In genomic region chr16:21836311-21837072, GRCm38 (mm10) we compare ENCODE assay signal across 9 mouse cellular contexts. TPM values are rescaled to one million over a fixed set of nuclear protein-coding genes. Genes with fewer than 3 reads are reported as not detected.
A peak's percentile ranks its signal among the peaks of the same experiment; 100 is the strongest.
DNase-seq lines count a peak whose midpoint lies in the region; ATAC-seq and TF ChIP-seq lines count a peak whose summit lies in the region.
"Had no signal": no experiment of that assay in that cellular context is flagged by ENCODE, and none has a peak within 500 bp of the region (broad histone marks: within the 10 kb centered on the region; RNA-seq: fewer than 3 reads in every experiment).

No protein-coding gene starts in this region.

- no peak overlapping the region for H3K4me2 ChIP-seq in embryonic facial prominence, embryonic 15.5 days (replicated peaks)
- H3K4me2 ChIP-seq in neural tube, embryonic 14.5 days (ENCODE audit: low read depth, low read length) = no peak overlapping the region
- no peak overlapping the region for H3K4me2 ChIP-seq in kidney, embryonic 16.5 days (replicated peaks; ENCODE audit: low read depth, low read length)

- H3K4me3 ChIP-seq in layer of hippocampus, adult 2 months = no peak overlapping the region
- H3K4me3 ChIP-seq in embryonic facial prominence, embryonic 15.5 days (replicated peaks) = no peak overlapping the region
- no peak overlapping the region for H3K4me3 ChIP-seq in neural tube, embryonic 14.5 days (ENCODE audit: low read depth, low read length)
- no peak overlapping the region for H3K4me3 ChIP-seq in kidney, embryonic 16.5 days (ENCODE audit: low read length)

- WGBS in embryonic facial prominence, embryonic 15.5 days = 32% methylated on average over 7 of the region's 7 CpGs
- WGBS in neural tube, embryonic 14.5 days = 52% methylated on average over 7 of the region's 7 CpGs
- 43% methylated on average over 7 of the region's 7 CpGs for WGBS in kidney, embryonic 16.5 days

- no peaks in the 10 kb centered on the region for H3K4me1 ChIP-seq in embryonic facial prominence, embryonic 15.5 days
- no peaks in the 10 kb centered on the region for H3K4me1 ChIP-seq in neural tube, embryonic 14.5 days (ENCODE audit: control insufficient read depth, insufficient read depth, low read length)
- H3K4me1 ChIP-seq in kidney, embryonic 16.5 days (ENCODE audit: insufficient read depth, low read length) = no peaks in the 10 kb centered on the region

- peak; percentile 29 to 40 for DNase-seq in layer of hippocampus, adult 2 months (ENCODE audit: low spot score in 2 of 2)
- DNase-seq in layer of hippocampus, adult 9-11 months = no peak
- DNase-seq in NIH3T3 (ENCODE audit: low read depth) = peak; percentile 71
- no peak for DNase-seq in urinary bladder, postnatal 25 days (ENCODE audit: low spot score)
- DNase-seq in cerebellum, postnatal 36 days = no peak

- TF ChIP-seq CTCF in layer of hippocampus, adult 2 months (conservative IDR thresholded peaks at IDR 0.05) = peak; percentile 80

- no peaks in the 10 kb centered on the region for H3K27me3 ChIP-seq in embryonic facial prominence, embryonic 15.5 days
- H3K27me3 ChIP-seq in neural tube, embryonic 14.5 days (ENCODE audit: control insufficient read depth, insufficient read depth, low read length) = no peaks in the 10 kb centered on the region
- 0 out of 2 replicates have a peak, but pooled peaks cover 2% of the 10 kb centered on the region for H3K27me3 ChIP-seq in kidney, embryonic 16.5 days (ENCODE audit: insufficient read depth, low read length)

- H3K36me3 ChIP-seq in embryonic facial prominence, embryonic 15.5 days = no peaks in the 10 kb centered on the region
- no peaks in the 10 kb centered on the region for H3K36me3 ChIP-seq in neural tube, embryonic 14.5 days (ENCODE audit: control insufficient read depth, insufficient read depth, low read length)
- no peaks in the 10 kb centered on the region for H3K36me3 ChIP-seq in kidney, embryonic 16.5 days (ENCODE audit: insufficient read depth, low read length)

- H3K27ac ChIP-seq in layer of hippocampus, adult 2 months = no peak overlapping the region
- no peak overlapping the region for H3K27ac ChIP-seq in embryonic facial prominence, embryonic 15.5 days (replicated peaks)
- no peak overlapping the region for H3K27ac ChIP-seq in neural tube, embryonic 14.5 days (ENCODE audit: low read depth, low read length)
- no peak overlapping the region for H3K27ac ChIP-seq in kidney, embryonic 16.5 days (ENCODE audit: low read length)
- H3K27ac ChIP-seq: macrophage had no signal

- ATAC-seq in embryonic facial prominence, embryonic 15.5 days (ENCODE audit: insufficient number of reproducible peaks, low FRiP score, low TSS enrichment, low read depth) = peak; percentile 78; the same call in 1 of the 2 replicates
- ATAC-seq in neural tube, embryonic 14.5 days (ENCODE audit: low read depth) = peak; percentile 90
- ATAC-seq in kidney, embryonic 16.5 days (ENCODE audit: low FRiP score, low TSS enrichment) = no peak

- H3K9ac ChIP-seq in embryonic facial prominence, embryonic 15.5 days = no peak overlapping the region
- no peak overlapping the region for H3K9ac ChIP-seq in neural tube, embryonic 14.5 days (replicated peaks; ENCODE audit: low read depth, low read length)
- H3K9ac ChIP-seq in kidney, embryonic 16.5 days (replicated peaks; ENCODE audit: low read length) = no peak overlapping the region

- H3K9me3 ChIP-seq in embryonic facial prominence, embryonic 15.5 days (replicated peaks) = no peaks in the 10 kb centered on the region
- H3K9me3 ChIP-seq in neural tube, embryonic 14.5 days (ENCODE audit: control insufficient read depth, low read length) = no peaks in the 10 kb centered on the region
- no peaks in the 10 kb centered on the region for H3K9me3 ChIP-seq in kidney, embryonic 16.5 days (ENCODE audit: low read length)

RNA-seq across cellular contexts. Expression of gene Map3k13, which starts 42.3 kb away (rescaled TPM):
- 10 to 100 TPM; 14.6 to 14.8 TPM for total RNA-seq in layer of hippocampus, adult 2 months (2021)
- polyA plus RNA-seq in embryonic facial prominence, embryonic 15.5 days (2015; fragmentation: Nextera tagmentation; extraction: Ambion mirVana) = 0.59 and 0.65 TPM in 2 replicates
- polyA plus RNA-seq in neural tube, embryonic 14.5 days (2014; fragmentation: Nextera tagmentation; extraction: Ambion mirVana) = 10.7 and 13.0 TPM in 2 replicates
- polyA plus RNA-seq in kidney, embryonic 16.5 days (2015; fragmentation: Nextera tagmentation; extraction: Ambion mirVana) = 1.0 and 1.2 TPM in 2 replicates

RNA-seq across cellular contexts. Expression of gene Ehhadh, which starts 48.9 kb away (rescaled TPM):
- 1 to 10 TPM; 1.7 to 2.5 TPM for total RNA-seq in layer of hippocampus, adult 2 months (2021)
- polyA plus RNA-seq in embryonic facial prominence, embryonic 15.5 days (2015; fragmentation: Nextera tagmentation; extraction: Ambion mirVana) = 2.3 TPM in 2 replicates
- polyA plus RNA-seq in neural tube, embryonic 14.5 days (2014; fragmentation: Nextera tagmentation; extraction: Ambion mirVana) = 2.0 and 2.4 TPM in 2 replicates
- polyA plus RNA-seq in kidney, embryonic 16.5 days (2015; fragmentation: Nextera tagmentation; extraction: Ambion mirVana) = 5.6 and 6.7 TPM in 2 replicates

Comparison
In these comparisons a context has a peak if more than half of its experiments do, and no peak if none do; other contexts are left out.
1. DNase-seq: peak in layer of hippocampus, adult 2 months (2 of 2) and NIH3T3 (single experiment); none in layer of hippocampus, adult 9-11 months (single experiment), urinary bladder, postnatal 25 days (single experiment) and cerebellum, postnatal 36 days (0 of 2).